Mouse (Mus musculus) heart, adult 2 months (tissue): ENCODE measurements around the gene Fam83e. TPM values are rescaled to one million over a fixed set of nuclear protein-coding genes. Genes with fewer than 3 reads are reported as not detected.
A peak's percentile ranks its signal among the peaks of the same experiment; 100 is the strongest.

Experiments
- DNase-seq, 2 experiments: peaks; one replicate each; pipeline ENCODE4 v3.0.0; 2021
- H3K27ac ChIP-seq: fragments of 200-600 bp; 2 replicates; pipeline ENCODE4 v1.8.1; 2022
- H3K27me3 ChIP-seq: fragments of 200-500 bp; 2 replicates; pipeline ENCODE4 v1.6.1; 2012; ENCODE audit warnings: mild to moderate bottlenecking, low read length, inconsistent platforms, mixed read lengths; ENCODE audit not compliant: control insufficient read depth, insufficient read depth
- H3K36me3 ChIP-seq: fragments of 200-500 bp; 2 replicates; pipeline ENCODE4 v1.6.1; 2012; ENCODE audit warnings: low read length, inconsistent platforms; ENCODE audit not compliant: control insufficient read depth, insufficient read depth
- H3K4me1 ChIP-seq: fragments of 200-500 bp; 2 replicates; pipeline ENCODE4 v1.6.1; 2011; ENCODE audit warnings: low read length; ENCODE audit not compliant: control insufficient read depth, insufficient read depth
- H3K4me3 ChIP-seq: fragments of 200-600 bp; 2 replicates; pipeline ENCODE4 v1.8.1; 2022
- H3K79me2 ChIP-seq: fragments of 200-500 bp; replicated peaks from 2 replicates; pipeline ENCODE4 v1.6.1; 2012; ENCODE audit warnings: mild to moderate bottlenecking, inconsistent platforms, low read length, moderate library complexity, mixed read lengths; ENCODE audit not compliant: control insufficient read depth, insufficient read depth
- H3K9ac ChIP-seq: fragments of 200-500 bp; 2 replicates; pipeline ENCODE4 v1.6.1; 2012; ENCODE audit warnings: low read depth, mild to moderate bottlenecking, control low read depth, inconsistent platforms, low read length, mixed read lengths
- CTCF ChIP-seq: fragments of 200-600 bp; IDR thresholded peaks from 2 replicates; pipeline ENCODE4 v1.8.1; 2022; ENCODE audit warnings: antibody characterized with exemption, mild to moderate bottlenecking, moderate library complexity
- EP300 ChIP-seq: fragments of 200-500 bp; IDR thresholded peaks from 2 replicates; pipeline ENCODE4 v1.6.1; 2011; ENCODE audit warnings: low read depth, low read length, control low read depth; ENCODE audit not compliant: insufficient read depth
- POLR2A ChIP-seq: fragments of 200-500 bp; IDR thresholded peaks from 2 replicates; pipeline ENCODE4 v1.6.1; 2011; ENCODE audit warnings: mild to moderate bottlenecking, low read depth, low read length, control low read depth; ENCODE audit not compliant: insufficient read depth
- WGBS: fragments of 180-500 bp; shearing (Covaris S2); methylation state at CpG from one replicate; pipeline ENCODE4 v1.1.7; 2018; 5-methylcytosine and 5-hydroxymethylcytosine counted together
- intact Hi-C: fragments of 180-260 bp; cut with DNase I; formaldehyde crosslinking; loops from one replicate; pipeline ENCODE4 v1.15.1; 2025
- polyA plus RNA-seq: library from polyadenylated mRNA; depleted of rRNA; stranded (reverse); fragments of >200 nt; gene quantifications from 2 replicates; pipeline ENCODE4 v1.2.3, GENCODE M21; 2012
- total RNA-seq, 2 experiments: library from RNA; stranded (reverse); gene quantifications; 2 replicates each; pipeline ENCODE4 v1.2.3; 2021

Gene Fam83e
- total and polyA plus RNA-seq, 3 experiments: 0.13 to 1.1 (median 0.34) TPM

- WGBS: 87% methylated on average over 17 of the region's 17 CpGs
- 0 out of 2 replicates have a peak, but pooled peaks cover 3% of the 10 kb centered on the region for H3K27me3 ChIP-seq
- H3K79me2 ChIP-seq: no peaks in the 10 kb centered on the region
- peaks cover 1% of the 10 kb centered on the region; the same call in 1 of the 2 replicates for H3K36me3 ChIP-seq
- no peak overlapping the region for H3K9ac ChIP-seq
- no peak for DNase-seq
- intact Hi-C loops: loop anchor here (5.0 kb wide), 3 partner anchors 176 to 1151 kb away; partner anchors contain the start of genes Nr1h2, Plekha4 and Ppp1r15a
- peaks cover 9% of the 10 kb centered on the region for H3K4me1 ChIP-seq
- TF ChIP-seq CTCF: no peak
- TF ChIP-seq EP300: no peak
- TF ChIP-seq POLR2A: no peak
- no peak overlapping the region for H3K4me3 ChIP-seq
- H3K27ac ChIP-seq: no peak overlapping the region
These were observed 18.0 kb upstream of the Fam83e start for GRCm38 (mm10) chr7:45702809-45703520.

GRCm38 (mm10) chr7:45703521-45704033 lies 17.4 kb upstream of the Fam83e start:
- H3K36me3 ChIP-seq: peaks cover 7% of the 10 kb centered on the region
- DNase-seq: peak in 1 of 2 experiments; percentile 36
- WGBS: 35% methylated on average over 12 of the region's 12 CpGs
- H3K79me2 ChIP-seq: no peaks in the 10 kb centered on the region
- TF ChIP-seq CTCF (no peak), EP300 (no peak), POLR2A (no peak)
- 0 out of 2 replicates have a peak, but pooled peaks cover 3% of the 10 kb centered on the region for H3K27me3 ChIP-seq
- H3K4me1 ChIP-seq: peaks cover 15% of the 10 kb centered on the region
- intact Hi-C loops: loop anchor here (5.0 kb wide), 3 partner anchors 176 to 1151 kb away; partner anchors contain the start of genes Nr1h2, Plekha4 and Ppp1r15a
- peak overlapping the region; percentile 91 for H3K27ac ChIP-seq
- H3K9ac ChIP-seq: peak overlapping the region; percentile 82
- H3K4me3 ChIP-seq: peak overlapping the region; percentile 51; the same call in 1 of the 2 replicates

GRCm38 (mm10) chr7:45704046-45704559 lies 16.9 kb upstream of the Fam83e start:
- TF ChIP-seq EP300 (peak; percentile 87), CTCF (no peak), POLR2A (peak; percentile 99)
- WGBS: under 1% methylated on average over 13 of the region's 13 CpGs
- H3K4me3 ChIP-seq: peak overlapping the region; percentile 51
- peak overlapping the region; percentile 91 for H3K27ac ChIP-seq
- H3K27me3 ChIP-seq: 0 out of 2 replicates have a peak, but pooled peaks cover 3% of the 10 kb centered on the region
- H3K36me3 ChIP-seq: peaks cover 13% of the 10 kb centered on the region
- no peaks in the 10 kb centered on the region for H3K79me2 ChIP-seq
- peak overlapping the region; percentile 82 for H3K9ac ChIP-seq
- DNase-seq: peak in 1 of 2 experiments; percentile 68
- H3K4me1 ChIP-seq: peaks cover 18% of the 10 kb centered on the region
- intact Hi-C loops: loop anchor here (5.0 kb wide), 3 partner anchors 177 to 1152 kb away; partner anchors contain the start of genes Nr1h2, Plekha4 and Ppp1r15a

GRCm38 (mm10) chr7:45704730-45705442 lies 16.1 kb upstream of the Fam83e start, which contains the start of gene Dbp:
Gene Dbp (plus strand): TSS chr7:45705088.
- H3K27me3 ChIP-seq: 0 out of 2 replicates have a peak, but pooled peaks cover 2% of the 10 kb centered on the region
- peaks cover 20% of the 10 kb centered on the region for H3K36me3 ChIP-seq
- H3K27ac ChIP-seq: peak within 1 kb of the TSS; percentile 99
- TF ChIP-seq EP300: peak; percentile 91
- TF ChIP-seq POLR2A: peak; percentile 97
- TF ChIP-seq CTCF: no peak
- DNase-seq: peak; percentile 97 to 100
- under 1% methylated on average over 36 of the region's 36 CpGs for WGBS
- peak within 1 kb of the TSS; percentile 97 for H3K9ac ChIP-seq
- peaks cover 20% of the 10 kb centered on the region for H3K4me1 ChIP-seq
- no peaks in the 10 kb centered on the region for H3K79me2 ChIP-seq
- intact Hi-C loops: loop anchor here (5.0 kb wide), 3 partner anchors 178 to 1153 kb away; partner anchors contain the start of genes Nr1h2, Plekha4 and Ppp1r15a
- peak within 1 kb of the TSS; percentile 91 for H3K4me3 ChIP-seq

GRCm38 (mm10) chr7:45705443-45705864 lies 15.6 kb upstream of the Fam83e start:
- TF ChIP-seq EP300 (no peak), POLR2A (no peak), CTCF (peak; percentile 16; the same call in 1 of the 2 replicates)
- DNase-seq: no peak
- 1% methylated on average over 21 of the region's 21 CpGs for WGBS
- Histone ChIP-seq H3K27ac (peak overlapping the region; percentile 99), H3K4me1 (peaks cover 20% of the 10 kb centered on the region), H3K27me3 (no peaks in the 10 kb centered on the region), H3K9ac (peak overlapping the region; percentile 97), H3K36me3 (peaks cover 23% of the 10 kb centered on the region), H3K4me3 (peak overlapping the region; percentile 91), H3K79me2 (no peaks in the 10 kb centered on the region)
- intact Hi-C loops: no loop called here
